Mouse (Mus musculus) thymus, adult 2 months (tissue): ENCODE data around the gene Rab43. TPM values are rescaled to one million over a fixed set of nuclear protein-coding genes. Genes with fewer than 3 reads are reported as not detected.

Experiments used
- DNase-seq: peaks from one replicate; pipeline ENCODE4 v3.0.0; 2021
- H3K27ac ChIP-seq: fragments of 200-500 bp; 2 replicates; pipeline ENCODE4 v1.5.1; 2012; ENCODE audit warnings: low read length, control low read depth; ENCODE audit not compliant: control insufficient read depth, insufficient read depth
- H3K27me3 ChIP-seq: fragments of 200-500 bp; 2 replicates; pipeline ENCODE4 v1.6.1; 2012; ENCODE audit warnings: mild to moderate bottlenecking, low read length, moderate library complexity, mixed read lengths; ENCODE audit not compliant: control insufficient read depth, insufficient read depth
- H3K36me3 ChIP-seq: fragments of 200-500 bp; 2 replicates; pipeline ENCODE4 v1.6.1; 2012; ENCODE audit warnings: mild to moderate bottlenecking, low read length, moderate library complexity; ENCODE audit not compliant: control insufficient read depth, insufficient read depth
- H3K4me1 ChIP-seq: fragments of 200-500 bp; replicated peaks from 2 replicates; pipeline ENCODE4 v1.6.1; 2012; ENCODE audit warnings: low read length; ENCODE audit not compliant: control insufficient read depth, insufficient read depth
- H3K4me3 ChIP-seq: fragments of 200-500 bp; 2 replicates; pipeline ENCODE4 v1.5.1; 2012; ENCODE audit warnings: mild to moderate bottlenecking, low read length, control low read depth, moderate library complexity; ENCODE audit not compliant: control insufficient read depth, insufficient read depth
- CTCF ChIP-seq: fragments of 200-500 bp; IDR thresholded peaks from 2 replicates; pipeline ENCODE4 v1.5.1; 2012; ENCODE audit warnings: mild to moderate bottlenecking, control low read depth, low read length, moderate library complexity, borderline replicate concordance; ENCODE audit not compliant: control insufficient read depth, poor library complexity, insufficient read depth; ENCODE audit errors: extremely low read depth
- POLR2A ChIP-seq: fragments of 200-500 bp; IDR thresholded peaks from 2 replicates; pipeline ENCODE4 v1.6.1; 2012; ENCODE audit warnings: mild to moderate bottlenecking, low read length, control low read depth, moderate library complexity; ENCODE audit not compliant: control insufficient read depth, poor library complexity, insufficient read depth; ENCODE audit errors: extremely low read depth
- WGBS: fragments of 180-500 bp; shearing (Covaris S2); methylation state at CpG from one replicate; pipeline ENCODE4 v1.1.7; 2018; 5-methylcytosine and 5-hydroxymethylcytosine counted together
- polyA plus RNA-seq: library from polyadenylated mRNA; depleted of rRNA; stranded (reverse); fragments of >200 nt; gene quantifications from 2 replicates; pipeline ENCODE4 v1.2.3, GENCODE M21; 2012

Rab43 gene
- polyA plus RNA-seq, 1 experiment, result 56.0 TPM

DNA sequence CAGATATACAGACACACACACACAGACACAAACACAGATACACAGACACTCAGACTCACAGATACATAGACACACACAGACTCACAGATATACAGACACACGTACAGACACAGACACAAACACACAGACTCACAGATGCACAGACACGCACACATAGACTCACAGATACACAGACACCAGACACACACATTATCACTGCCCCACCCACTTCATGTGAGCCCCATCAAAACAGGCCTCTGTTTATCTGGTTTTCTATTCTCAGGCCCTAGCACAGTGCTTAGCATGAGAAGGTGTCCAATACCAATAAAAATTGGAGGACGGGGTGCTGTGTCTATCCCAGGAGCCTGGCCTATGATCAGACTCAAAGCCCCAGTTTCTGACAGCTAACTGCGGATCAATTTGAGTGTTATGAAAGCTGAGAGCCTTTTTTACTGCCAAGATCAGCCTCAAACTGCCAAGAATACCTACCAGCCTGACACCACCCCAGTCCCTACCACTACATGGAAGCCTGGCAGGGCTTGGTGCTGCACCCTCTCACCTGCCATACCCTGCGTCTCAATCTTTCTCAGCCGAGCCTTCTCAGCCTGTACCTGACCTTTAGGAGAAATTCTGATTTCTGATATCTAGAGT is 15.6 kb downstream of the Rab43 start:
- Histone ChIP-seq H3K4me1 (no peaks in the 10 kb centered on the region), H3K27ac (no peak overlapping the region)
- no peak for DNase-seq

GRCm38 (mm10) chr6:87795385-87796150 is 16.4 kb downstream of the Rab43 start:
- Histone ChIP-seq H3K27ac (no peak overlapping the region), H3K27me3 (no peaks in the 10 kb centered on the region), H3K36me3 (no peaks in the 10 kb centered on the region), H3K4me1 (no peaks in the 10 kb centered on the region), H3K4me3 (no peak overlapping the region)
- TF ChIP-seq POLR2A (no peak), CTCF (no peak)
- DNase-seq, result no peak
- 93% methylated on average over 6 of the region's 6 CpGs for WGBS

More for the DNA sequence above, 15.6 kb downstream of the Rab43 start:
- TF ChIP-seq CTCF (no peak), POLR2A (no peak)
- 93% methylated on average over 6 of the region's 6 CpGs for WGBS
- Histone ChIP-seq H3K4me3 (no peak overlapping the region), H3K27me3 (no peaks in the 10 kb centered on the region), H3K36me3 (no peaks in the 10 kb centered on the region)

- H3K36me3 ChIP-seq, result no peaks in the 10 kb centered on the region
- WGBS, result over 99% methylated on average over 10 of the region's 10 CpGs
- H3K4me3 ChIP-seq, result no peak overlapping the region
- TF ChIP-seq CTCF, result no peak
- no peak for DNase-seq
- H3K4me1 ChIP-seq, result no peaks in the 10 kb centered on the region
- H3K27ac ChIP-seq, result no peak overlapping the region
- H3K27me3 ChIP-seq, result no peaks in the 10 kb centered on the region
These were observed 18.0 kb downstream of the Rab43 start for GRCm38 (mm10) chr6:87793821-87794510.

- 95% methylated on average over 5 of the region's 5 CpGs for WGBS
These were observed 20.1 kb downstream of the Rab43 start for GRCm38 (mm10) chr6:87791826-87792225.

GRCm38 (mm10) chr6:87790779-87791480 is 21.0 kb downstream of the Rab43 start:
- H3K27me3 ChIP-seq, result no peaks in the 10 kb centered on the region
- H3K36me3 ChIP-seq, result no peaks in the 10 kb centered on the region
- DNase-seq, result no peak
- no peak overlapping the region for H3K4me3 ChIP-seq
- WGBS, result 43% methylated on average over 7 of the region's 7 CpGs
- TF ChIP-seq CTCF, result no peak
- TF ChIP-seq POLR2A, result no peak
- no peak overlapping the region for H3K27ac ChIP-seq
- H3K4me1 ChIP-seq, result no peaks in the 10 kb centered on the region

More at GRCm38 (mm10) chr6:87791826-87792225, 20.1 kb downstream of the Rab43 start:
- Histone ChIP-seq H3K36me3 (no peaks in the 10 kb centered on the region), H3K27ac (no peak overlapping the region), H3K4me3 (no peak overlapping the region), H3K4me1 (no peaks in the 10 kb centered on the region), H3K27me3 (no peaks in the 10 kb centered on the region)
- no peak for DNase-seq
- TF ChIP-seq POLR2A, result no peak
- no peak for TF ChIP-seq CTCF

- Histone ChIP-seq H3K4me1 (no peaks in the 10 kb centered on the region), H3K36me3 (no peaks in the 10 kb centered on the region), H3K27ac (no peak overlapping the region), H3K4me3 (no peak overlapping the region), H3K27me3 (no peaks in the 10 kb centered on the region)
- no peak for DNase-seq
- TF ChIP-seq POLR2A (no peak), CTCF (no peak)
- WGBS, result 76% methylated on average over 6 of the region's 6 CpGs
These were observed 22.2 kb downstream of the Rab43 start for GRCm38 (mm10) chr6:87789791-87790190.
